Mouse (Mus musculus) spleen, postnatal 14 days (tissue): Measurements from ENCODE around the gene Ift80.
"Not testable (repeated sequence)": the region's sequence is repeated elsewhere in the genome, so short reads cannot be mapped to it uniquely, and the experiment has no call there.

Source experiments
- DNase-seq, 2 experiments: peaks; one replicate each; pipeline ENCODE4 v3.0.0; 2021 to 2022; ENCODE audit warnings: low spot score in 2 of 2

The Ift80 gene

DNA sequence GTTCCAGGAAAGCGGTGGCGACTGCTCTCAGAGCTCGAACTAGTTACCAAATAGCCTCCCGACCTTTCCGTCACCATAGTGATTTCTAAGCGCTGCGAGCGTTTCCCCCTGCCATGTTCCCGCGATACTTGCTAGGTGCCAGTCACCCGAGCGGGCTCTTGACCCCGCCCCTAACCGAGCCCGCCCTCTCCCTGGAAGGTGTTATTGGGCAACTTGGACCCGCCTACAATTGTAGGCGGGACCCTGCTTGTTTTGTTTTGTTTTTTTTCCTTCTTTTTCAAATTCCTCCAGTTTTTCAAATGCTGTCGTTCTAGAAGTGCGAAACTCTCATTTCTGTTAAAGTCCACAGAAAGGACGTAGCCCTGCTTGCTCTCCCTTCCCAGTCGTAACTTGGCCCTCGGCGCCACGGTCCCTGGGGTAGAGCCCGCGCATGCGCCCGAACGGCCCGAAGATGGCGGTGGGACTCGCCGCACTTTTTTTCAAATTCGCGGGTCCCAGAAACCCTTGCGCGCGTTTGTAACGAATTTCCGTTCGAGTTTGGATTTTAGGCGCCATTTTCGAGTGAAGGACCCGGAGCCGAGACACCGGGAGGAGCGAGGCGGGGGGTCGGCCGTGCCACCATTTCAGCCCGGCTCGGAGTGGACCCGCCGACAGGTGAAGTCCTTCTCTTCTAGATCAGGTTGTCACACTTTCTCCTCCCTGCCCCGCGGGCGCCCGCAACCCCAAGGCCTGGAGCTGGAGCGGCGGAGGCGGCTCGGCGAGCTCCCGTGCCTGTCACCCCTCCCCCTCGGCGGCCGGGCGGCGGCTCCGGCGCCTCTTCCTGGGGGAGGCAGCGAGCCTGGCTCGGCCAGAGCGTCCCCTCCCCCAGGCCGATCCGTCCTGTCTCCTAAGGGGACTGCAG, at the start of gene Ift80, which contains the start of gene Smc4:
Gene Ift80, minus strand, starts transcription at position 134 of the 901 bp plus-strand sequence.
Gene Smc4, plus strand, starts transcription at position 302 of the 901 bp plus-strand sequence.
- peak; percentile 88 to 92 for DNase-seq

DNA sequence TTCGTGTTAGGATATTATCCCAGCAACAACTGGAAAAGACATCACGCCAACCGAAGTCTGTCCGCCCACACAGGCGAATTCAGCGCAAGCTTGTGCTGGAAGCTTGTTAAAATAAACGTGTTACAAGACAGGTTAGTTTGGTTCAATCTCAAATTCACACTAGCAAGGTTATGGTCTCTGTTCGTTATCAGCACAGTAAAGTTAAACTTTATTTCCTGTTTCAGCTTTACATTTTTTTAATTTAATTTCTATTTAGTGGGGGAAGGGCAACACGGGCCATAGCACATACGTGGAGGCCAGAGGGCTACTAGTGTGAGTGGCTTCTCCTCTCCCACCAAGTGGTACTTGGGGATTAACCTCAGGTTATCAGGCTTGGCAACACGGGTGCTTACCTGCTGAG, 47.5 kb upstream of the Ift80 start:
- no peak for DNase-seq

DNA sequence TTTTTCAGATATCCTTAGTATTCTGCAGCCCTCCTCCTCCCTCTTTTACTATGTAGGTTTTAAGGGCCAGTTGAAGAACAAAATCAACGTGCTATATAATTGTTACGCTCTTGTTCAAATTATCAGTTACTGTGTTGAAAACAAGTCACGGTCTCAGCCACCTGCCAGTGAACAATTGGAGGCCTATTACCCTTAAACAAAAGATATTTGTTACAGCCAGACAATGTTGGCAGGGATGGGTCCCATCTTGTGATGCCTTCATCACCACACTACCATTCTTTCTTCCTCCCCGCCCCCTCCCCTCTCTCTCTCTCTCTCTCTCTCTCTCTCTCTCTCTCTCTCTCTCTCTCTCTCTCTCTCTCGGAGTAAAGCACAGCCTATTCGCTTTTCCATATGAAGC, 44.6 kb upstream of the Ift80 start:
- no peak for DNase-seq

DNA sequence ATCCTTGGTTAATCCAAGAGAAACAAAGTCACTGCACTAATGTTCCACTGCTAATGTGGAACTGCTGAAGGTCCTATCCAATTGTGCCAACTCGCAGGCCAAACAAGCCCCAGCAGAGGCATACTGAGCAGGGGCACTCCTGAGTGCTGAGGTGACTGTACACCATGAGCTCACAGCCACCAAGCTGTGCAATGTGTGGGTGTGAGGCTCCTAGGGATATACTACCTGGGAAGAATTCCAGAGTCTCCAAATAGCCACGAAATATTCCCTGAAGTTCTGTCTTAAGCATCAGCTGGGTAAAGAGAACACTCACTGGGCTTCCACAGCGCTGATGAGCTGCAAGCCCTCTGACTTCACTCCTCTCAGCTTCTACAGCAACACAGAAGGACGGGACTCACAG, 43.3 kb upstream of the Ift80 start:
- no peak for DNase-seq

DNA sequence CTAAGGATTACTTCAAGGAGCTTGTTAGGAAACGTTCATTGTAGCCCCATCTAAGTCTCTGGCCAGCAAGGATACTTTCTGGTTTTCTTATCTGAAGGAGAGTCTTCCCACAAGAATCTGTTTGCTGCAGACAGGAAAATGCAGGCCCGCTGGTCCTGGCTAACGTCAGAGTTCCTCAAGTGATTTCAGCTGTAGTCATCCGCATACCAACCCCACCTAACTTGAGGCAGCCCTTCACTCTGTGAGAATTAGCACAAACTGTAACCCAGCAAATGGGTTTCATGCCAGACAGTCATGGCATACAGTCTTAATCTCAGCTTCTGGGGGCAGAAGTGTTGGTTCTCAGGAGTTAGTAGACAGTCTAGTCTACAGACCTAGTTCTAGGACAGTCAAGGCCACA, 42.1 kb upstream of the Ift80 start:
- no peak for DNase-seq

DNA sequence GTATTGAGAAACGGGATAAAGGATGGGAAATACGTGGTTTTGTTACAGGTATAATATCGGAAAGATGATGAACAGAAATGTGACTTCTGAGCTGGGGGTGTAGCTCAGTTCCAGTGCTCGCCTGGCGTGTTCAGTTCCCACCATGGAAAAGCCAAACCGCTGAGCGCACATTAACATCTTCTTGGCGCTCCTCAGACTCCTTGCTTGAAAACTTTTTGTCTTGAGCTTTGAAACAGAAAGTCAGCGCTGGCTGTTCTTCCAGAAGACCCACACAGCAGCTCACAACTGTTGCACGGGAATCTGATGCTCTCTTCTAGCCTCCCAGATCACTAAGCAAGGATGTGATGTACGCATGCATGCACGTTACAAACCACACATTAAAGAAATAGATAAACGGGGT, 41.4 kb upstream of the Ift80 start:
- no peak for DNase-seq

DNA sequence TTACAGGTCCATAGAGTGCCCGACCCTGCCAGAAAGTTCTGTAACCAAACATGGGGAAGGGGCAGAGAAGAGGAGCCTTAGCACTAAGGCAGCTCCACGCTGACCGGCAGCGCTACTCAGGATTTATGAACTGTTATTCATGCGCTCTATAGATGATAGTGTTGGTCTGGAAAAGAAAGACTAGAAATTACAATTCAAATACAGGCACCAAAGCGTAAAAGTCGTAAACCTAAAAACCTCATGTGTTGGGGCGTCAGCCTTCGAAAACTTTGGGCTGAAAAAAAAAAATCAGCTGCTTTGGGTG, 41.0 kb upstream of the Ift80 start:
- no peak for DNase-seq

DNA sequence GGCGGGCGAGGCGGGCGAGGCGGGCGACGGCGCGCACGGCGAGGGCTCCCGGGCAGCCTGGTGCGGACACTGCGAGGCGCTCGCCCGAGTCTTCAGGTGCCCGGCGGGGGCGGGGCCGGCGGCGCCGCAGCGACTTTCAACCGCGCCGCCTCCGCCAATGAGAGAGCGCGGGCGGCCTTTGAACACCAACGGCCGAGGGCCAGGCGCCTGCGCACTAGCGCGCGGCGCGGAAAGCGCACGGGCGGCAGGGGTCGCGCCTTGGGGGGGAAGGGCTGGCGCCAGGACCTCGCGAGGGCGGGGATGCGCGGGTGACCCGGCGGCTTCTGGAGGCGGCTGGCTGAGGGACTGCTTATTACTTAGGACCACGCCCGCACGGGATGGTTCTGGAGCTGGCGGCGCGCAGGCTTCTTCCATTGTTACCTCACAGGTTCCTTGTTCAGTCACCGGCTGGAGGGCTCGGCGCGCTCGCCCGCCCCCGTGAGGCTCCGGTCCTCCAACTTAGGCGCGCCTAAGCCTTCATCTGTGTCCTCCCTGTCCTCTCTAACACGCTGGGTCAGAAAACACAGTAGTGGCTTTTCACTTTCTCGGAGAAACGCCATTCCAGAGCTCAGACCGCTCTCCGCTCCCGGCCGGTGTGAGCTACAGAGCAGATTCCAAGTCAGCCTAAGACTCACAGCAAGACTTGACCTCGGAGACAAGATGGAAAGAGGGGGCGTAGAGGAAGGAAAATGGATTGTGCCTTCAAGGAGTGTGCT, 40.5 kb upstream of the Ift80 start, which contains the start of gene Trim59:
Gene Trim59, minus strand, starts transcription at position 111 of the 755 bp plus-strand sequence.
- DNase-seq = peak; percentile 86 to 87

DNA sequence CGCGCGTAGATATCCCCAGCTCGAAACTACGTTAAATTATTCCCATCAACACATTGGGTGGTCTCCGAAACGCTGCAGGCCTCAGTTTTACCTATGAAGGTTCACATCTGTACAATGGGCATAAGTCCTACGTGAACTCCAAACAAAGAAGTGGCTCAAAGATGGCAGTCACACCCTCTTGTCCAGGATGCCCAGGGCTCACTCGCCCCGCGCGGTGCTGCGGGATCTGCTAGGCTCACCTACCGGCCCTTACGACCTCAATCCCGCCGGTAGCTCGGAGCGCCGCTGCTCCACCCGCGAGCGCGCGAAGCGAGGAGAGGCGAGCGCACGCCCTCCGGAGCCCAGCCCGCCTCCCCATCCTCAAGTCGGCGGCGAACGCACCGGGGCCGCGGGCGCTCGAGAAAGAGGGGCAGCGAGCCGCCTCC, 39.8 kb upstream of the Ift80 start:
- DNase-seq = no peak

DNA sequence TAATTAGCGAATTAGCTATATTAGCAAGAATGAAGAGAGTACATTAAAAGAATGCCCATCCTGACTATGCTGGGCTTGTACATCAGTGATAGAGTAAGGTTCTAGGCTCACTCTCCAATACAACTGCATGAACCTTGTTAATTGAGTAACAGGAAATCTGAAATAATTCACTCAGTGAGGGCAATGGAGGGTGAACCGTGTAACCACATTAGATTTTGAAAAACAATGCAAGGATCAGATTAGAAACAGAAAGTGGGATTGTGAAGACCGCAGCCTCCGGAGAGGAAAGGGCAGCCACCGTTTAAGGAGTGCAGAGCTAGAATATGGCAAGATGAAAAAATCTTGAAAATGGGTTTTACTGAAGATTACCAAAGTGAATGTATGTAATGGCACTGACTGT, 36.9 kb upstream of the Ift80 start:
- no peak for DNase-seq

DNA sequence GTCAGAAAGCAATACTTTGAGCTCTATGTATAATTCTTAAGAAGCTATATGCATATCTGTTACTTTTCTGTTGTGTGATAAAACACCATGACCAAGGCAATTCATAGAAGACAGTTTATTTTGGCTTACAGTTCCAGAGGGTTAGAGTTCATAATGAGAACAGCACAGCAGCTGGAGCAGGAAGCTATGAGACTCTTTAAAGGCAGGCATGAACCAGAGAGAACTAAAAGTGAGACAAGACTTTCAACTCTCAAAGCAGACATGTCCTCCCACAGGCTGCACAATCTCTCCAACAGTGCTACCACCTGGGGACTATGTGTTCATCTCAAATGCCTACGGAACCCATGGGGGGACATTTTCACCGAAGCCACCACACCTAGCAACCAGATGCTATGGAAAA, 35.7 kb upstream of the Ift80 start:
- no peak for DNase-seq

DNA sequence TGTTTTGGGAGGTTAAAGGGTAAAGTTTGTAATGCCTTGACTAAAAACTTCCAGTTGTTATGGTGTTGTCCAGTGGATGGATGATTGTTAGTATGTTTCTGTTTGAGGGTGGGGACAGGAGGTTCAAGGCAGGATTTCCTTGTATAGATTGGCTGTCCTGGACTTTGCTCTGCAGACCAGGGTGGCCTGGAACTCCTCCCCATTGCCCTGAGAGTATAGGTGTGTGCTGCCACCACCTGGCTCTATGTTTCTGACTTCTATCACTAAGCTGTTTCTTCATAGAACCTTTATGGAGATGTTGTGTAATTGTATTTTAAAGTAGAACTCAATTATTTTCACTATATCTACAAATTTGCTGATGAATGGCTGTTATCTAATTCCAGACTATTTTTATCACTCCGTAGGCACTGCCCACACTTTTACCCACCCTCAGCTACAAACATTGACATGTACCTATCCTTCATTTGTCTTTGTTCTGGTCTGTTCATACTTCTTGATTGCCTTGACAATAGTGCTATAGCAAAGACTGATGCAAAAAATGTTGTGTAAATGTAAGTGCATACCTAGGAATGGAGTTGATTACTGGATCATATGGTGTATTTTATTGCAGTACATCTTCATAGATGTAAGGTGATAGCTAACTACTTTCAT, 21.9 kb upstream of the Ift80 start:
- no peak for DNase-seq

DNA sequence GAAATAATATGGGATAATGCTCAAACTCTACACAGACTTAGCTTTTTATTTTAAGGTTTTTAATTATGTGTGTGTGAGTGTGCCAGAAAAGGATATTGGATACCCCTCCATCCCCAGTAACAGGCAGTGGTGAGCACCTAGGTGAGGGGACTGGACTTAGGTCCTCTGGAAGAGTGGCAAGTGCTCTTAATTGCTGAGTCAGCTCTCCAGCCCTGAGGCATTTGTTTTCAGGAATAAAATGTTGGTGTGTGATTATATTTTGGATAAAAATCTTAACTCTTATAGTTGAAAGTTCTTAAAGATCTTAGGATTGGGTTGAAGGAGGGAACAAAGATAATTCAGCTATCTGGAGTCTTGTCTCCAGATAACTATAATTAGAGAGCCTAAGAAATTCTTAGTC, 16.4 kb upstream of the Ift80 start:
- no peak for DNase-seq

DNA sequence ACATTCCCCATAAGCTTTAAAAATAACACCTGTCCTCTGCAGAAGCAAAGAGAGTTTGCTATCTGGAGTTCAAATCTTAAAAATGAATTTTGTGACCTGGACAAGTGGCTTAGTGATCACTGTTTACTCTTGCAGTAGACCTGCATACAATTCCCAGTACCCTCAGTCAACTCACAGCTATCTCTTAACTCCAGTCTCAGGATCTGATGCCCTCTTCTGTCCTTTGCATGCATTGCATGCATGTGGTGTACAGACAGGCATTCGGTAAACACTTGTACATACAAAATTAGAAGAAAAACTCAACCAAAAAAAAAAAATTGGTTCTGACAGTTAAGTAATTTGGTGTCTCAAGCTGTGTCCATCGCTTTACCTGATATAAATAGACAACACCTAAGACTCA, 15.9 kb upstream of the Ift80 start:
- no peak for DNase-seq

DNA sequence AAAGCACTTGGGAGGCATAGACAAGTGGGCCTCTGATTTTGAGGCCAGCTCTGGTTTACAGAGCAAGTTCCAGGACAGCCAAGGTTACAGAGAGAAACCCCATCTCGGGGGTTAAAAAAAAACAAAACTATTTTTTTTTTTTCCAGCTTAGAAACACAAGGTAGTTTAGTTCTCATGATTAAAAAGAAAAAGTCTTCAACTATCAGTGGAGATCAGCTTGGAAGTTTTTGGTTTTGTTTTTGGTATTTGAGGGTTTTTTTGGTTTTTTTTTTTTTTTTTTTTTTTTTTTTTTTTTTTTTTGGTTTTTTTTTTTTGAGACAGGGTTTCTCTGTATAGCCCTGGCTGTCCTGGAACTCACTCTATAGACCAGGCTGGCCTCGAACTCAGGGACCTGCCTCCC, 14.3 kb upstream of the Ift80 start:
- not testable (repeated sequence) for DNase-seq

DNA sequence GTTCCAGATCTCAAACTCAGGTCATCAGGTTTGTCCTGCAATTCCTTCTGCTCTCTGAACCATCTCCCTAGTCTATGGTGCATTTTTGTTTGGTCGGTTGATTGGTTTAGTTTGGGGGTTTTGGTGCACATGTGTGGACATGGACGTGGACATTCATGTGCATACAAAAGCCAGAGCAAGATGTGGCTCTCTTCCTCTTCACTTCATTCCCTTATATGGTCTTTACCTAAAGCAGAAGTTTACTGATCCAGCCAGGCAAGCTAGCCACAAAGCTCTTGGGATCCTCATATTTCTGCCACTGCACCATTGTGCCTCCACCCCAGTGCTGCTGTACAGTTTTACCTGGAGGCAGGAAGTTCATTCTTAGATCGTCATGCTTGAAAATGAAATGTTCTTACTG, 12.8 kb upstream of the Ift80 start:
- DNase-seq = no peak

DNA sequence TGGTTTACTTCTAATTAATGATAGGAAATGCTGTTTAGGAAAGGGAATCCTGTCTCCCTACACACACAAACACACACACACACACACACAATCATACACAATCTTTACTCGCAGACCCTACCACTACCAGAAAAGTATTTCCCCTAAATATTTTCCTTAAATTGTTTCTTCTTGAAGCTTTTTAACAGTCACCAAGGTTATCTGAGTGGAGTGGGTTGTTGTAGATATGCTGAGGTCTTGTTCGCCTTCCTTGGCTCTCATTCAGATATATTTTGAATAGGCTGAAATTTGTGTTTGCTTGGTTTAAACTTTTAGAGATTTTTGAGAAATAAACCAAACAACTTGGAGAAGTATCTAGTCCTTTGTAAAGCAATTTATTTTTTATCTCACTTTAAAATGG, 4.5 kb upstream of the Ift80 start:
- no peak for DNase-seq

DNA sequence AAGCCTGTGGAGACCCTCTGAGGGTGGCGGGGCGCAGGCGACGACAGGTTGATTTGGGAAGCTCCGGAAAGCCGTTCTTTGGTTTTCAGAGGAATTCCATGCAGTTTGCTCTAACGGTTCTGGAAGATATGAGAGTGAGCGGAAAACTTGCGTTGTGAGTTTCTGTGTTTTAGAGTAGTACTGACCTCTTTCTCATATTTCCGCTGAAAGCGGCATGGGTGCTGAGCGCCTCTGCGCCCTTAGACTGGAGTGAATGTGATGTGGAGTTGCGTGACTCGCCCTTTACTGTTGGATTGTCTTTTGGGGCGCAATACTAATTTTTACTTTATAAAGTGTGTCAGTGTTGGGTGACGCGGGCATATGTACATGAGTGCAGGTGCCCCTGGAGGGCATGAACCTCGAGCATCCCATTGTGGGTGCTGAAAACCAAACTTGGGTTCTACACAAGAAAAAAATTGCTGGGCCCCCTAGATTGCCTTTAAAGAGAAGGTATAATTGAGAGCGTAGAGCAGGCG, 1.9 kb upstream of the Ift80 start:
- no peak for DNase-seq

DNA sequence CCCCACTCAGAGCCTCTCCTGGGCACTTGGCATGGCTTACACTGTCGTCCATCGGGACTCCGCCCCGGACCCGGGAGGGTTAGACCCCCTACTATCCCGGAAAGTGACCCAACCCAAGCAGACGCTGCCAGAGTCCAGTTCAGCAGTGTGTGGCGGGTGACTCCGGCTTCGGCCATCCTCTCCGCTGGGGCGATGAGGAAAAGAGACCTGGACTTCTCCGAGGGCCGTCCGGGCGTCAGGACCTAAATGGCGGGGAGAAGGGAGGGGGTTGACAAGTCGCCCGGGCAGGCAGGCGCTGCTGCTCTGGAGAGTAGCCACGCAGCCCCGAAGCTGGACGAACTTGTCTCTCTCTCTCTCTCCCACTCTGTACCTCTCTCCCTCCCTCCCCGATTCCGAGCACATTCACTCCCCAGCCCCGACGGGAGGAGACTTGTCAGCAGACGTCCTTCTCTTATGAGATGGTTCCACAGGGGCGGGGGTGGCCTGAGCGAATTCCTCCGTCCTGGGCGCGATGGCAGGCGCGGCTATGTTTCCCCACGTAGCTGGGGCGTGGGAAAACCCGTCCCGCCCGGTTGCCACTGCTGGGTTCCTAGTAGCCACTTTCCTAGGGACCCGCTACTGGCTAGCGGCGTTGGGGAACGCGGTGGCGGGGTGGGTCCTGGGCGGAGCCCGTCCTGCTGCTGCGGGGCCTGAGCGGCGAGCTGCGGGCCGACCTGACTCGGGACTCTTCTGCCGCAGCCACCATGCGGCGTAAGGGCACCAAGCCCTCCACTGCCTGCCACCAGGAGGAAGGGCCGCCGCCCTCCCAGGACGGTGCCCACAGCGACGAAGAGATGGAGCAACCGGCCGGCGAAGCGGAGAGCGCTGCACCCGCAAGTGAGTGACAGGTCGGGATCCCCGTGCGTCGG, 1.2 kb upstream of the Ift80 start:
- peak; percentile 54 to 64 for DNase-seq

DNA sequence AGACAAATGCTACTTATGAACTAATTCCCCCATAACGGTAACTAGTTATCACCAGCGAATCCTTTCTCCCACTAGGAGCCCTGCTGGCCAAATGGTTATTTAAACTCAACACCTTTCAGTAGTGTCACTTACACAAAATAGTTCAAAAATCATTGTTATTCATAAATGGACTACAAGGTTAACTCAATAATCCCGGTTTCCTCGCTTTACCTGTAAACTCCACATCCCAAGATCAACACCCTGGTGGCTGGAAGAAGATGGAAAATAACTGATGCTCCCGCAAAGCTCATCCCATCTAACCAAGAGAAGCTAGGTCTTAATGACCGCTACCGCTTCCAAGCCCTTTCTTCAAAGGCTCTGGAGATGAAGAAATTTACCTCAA, 324 bp downstream of the Ift80 start:
- DNase-seq = no peak

DNA sequence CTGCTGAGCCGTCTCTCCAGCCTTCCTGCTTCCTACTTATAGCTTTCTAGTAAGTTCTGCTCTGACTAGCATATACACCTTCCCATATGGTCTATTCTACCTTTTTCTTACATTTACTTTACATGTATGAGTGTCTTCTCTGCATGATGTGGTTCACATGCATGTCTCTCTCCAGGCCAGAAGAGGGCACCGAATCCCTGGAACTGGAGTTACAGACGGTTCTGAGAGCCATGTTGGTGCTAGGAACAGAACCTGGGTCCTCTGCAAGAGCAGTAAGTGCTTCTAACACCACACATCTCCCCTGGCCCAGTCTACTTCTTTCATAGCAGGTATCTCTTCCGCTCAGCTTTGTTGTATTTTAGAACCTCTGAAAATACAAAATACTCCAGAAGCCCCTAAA, 1.6 kb downstream of the Ift80 start:
- no peak for DNase-seq
